Mouse (Mus musculus) cerebellum, adult 2 months (tissue): ENCODE measurements around the gene Zbtb16. TPM values are rescaled to one million over a fixed set of nuclear protein-coding genes. Genes with fewer than 3 reads are reported as not detected.

Source experiments
- DNase-seq, 2 experiments: peaks; one replicate each; pipeline ENCODE4 v3.0.0; 2021
- H3K27ac ChIP-seq: fragments of 200-500 bp; 2 replicates; pipeline ENCODE4 v1.5.1; 2012; ENCODE audit warnings: low read length, control low read depth, inconsistent platforms; ENCODE audit not compliant: insufficient read depth
- H3K27me3 ChIP-seq: fragments of 200-500 bp; 2 replicates; pipeline ENCODE4 v1.6.1; 2012; ENCODE audit warnings: inconsistent platforms, mild to moderate bottlenecking, low read length, moderate library complexity; ENCODE audit not compliant: control insufficient read depth, insufficient read depth
- H3K4me1 ChIP-seq: fragments of 200-500 bp; 2 replicates; pipeline ENCODE4 v1.6.1; 2011; ENCODE audit warnings: low read length; ENCODE audit not compliant: control insufficient read depth, insufficient read depth
- H3K4me3 ChIP-seq: fragments of 200-500 bp; replicated peaks from 2 replicates; pipeline ENCODE3; 2011; ENCODE audit warnings: mild to moderate bottlenecking, low read depth, low read length, control low read depth; ENCODE audit not compliant: insufficient read depth
- CTCF ChIP-seq: fragments of 200-500 bp; IDR thresholded peaks from 2 replicates; pipeline ENCODE4 v1.5.1; 2011; ENCODE audit warnings: low read depth, mild to moderate bottlenecking, control low read depth, low read length, moderate library complexity, borderline replicate concordance; ENCODE audit not compliant: insufficient read depth
- POLR2A ChIP-seq: fragments of 200-500 bp; IDR thresholded peaks from 2 replicates; pipeline ENCODE4 v1.6.1; 2011; ENCODE audit warnings: low read length, control low read depth, borderline replicate concordance; ENCODE audit not compliant: insufficient read depth
- WGBS: fragments of 180-500 bp; shearing (Covaris S2); methylation state at CpG from one replicate; pipeline ENCODE4 v1.1.7; 2018; 5-methylcytosine and 5-hydroxymethylcytosine counted together
- polyA plus RNA-seq: library from polyadenylated mRNA; depleted of rRNA; stranded (reverse); fragments of >200 nt; gene quantifications from 2 replicates; pipeline ENCODE4 v1.2.3, GENCODE M21; 2012

The Zbtb16 gene
- polyA plus RNA-seq, 1 experiment: 5.0 TPM

GRCm38 (mm10) chr9:48834006-48834405 lies 2.0 kb downstream of the Zbtb16 start:
- H3K27me3 ChIP-seq: no peaks in the 10 kb centered on the region; the same call in 1 of the 2 replicates
- no peak for DNase-seq
- H3K4me3 ChIP-seq: no peak overlapping the region
- TF ChIP-seq CTCF (no peak), POLR2A (no peak)
- H3K27ac ChIP-seq: no peak overlapping the region
- WGBS: 49% methylated on average over 4 of the region's 4 CpGs
- H3K4me1 ChIP-seq: no peaks in the 10 kb centered on the region

- no peaks in the 10 kb centered on the region; the same call in 1 of the 2 replicates for H3K27me3 ChIP-seq
- H3K4me3 ChIP-seq: no peak overlapping the region
- H3K4me1 ChIP-seq: no peaks in the 10 kb centered on the region
- DNase-seq: no peak
- 97% methylated on average over 11 of the region's 11 CpGs for WGBS
- H3K27ac ChIP-seq: no peak overlapping the region
- TF ChIP-seq POLR2A: no peak
- no peak for TF ChIP-seq CTCF
These were observed 2.5 kb downstream of the Zbtb16 start for GRCm38 (mm10) chr9:48833493-48833892.

- no peak overlapping the region for H3K4me3 ChIP-seq
- H3K27me3 ChIP-seq: no peaks in the 10 kb centered on the region; the same call in 1 of the 2 replicates
- no peaks in the 10 kb centered on the region for H3K4me1 ChIP-seq
- WGBS: 95% methylated on average over 20 of the region's 20 CpGs
- TF ChIP-seq CTCF (no peak), POLR2A (no peak)
- no peak overlapping the region for H3K27ac ChIP-seq
- DNase-seq: no peak
These were observed 3.4 kb downstream of the Zbtb16 start for GRCm38 (mm10) chr9:48832473-48833100.

- no peak overlapping the region for H3K4me3 ChIP-seq
These were observed 4.2 kb downstream of the Zbtb16 start for GRCm38 (mm10) chr9:48831560-48832460.

GRCm38 (mm10) chr9:48828839-48829238 lies 7.2 kb downstream of the Zbtb16 start:
- H3K4me3 ChIP-seq: no peak overlapping the region
- no peaks in the 10 kb centered on the region for H3K27me3 ChIP-seq
- no peak for DNase-seq
- WGBS: 86% methylated on average over 7 of the region's 7 CpGs
- H3K27ac ChIP-seq: no peak overlapping the region
- no peak for TF ChIP-seq CTCF
- TF ChIP-seq POLR2A: no peak
- no peaks in the 10 kb centered on the region for H3K4me1 ChIP-seq

More at GRCm38 (mm10) chr9:48831560-48832460, 4.2 kb downstream of the Zbtb16 start:
- TF ChIP-seq POLR2A: no peak
- TF ChIP-seq CTCF: no peak
- 88% methylated on average over 23 of the region's 23 CpGs for WGBS
- Histone ChIP-seq H3K27me3 (no peaks in the 10 kb centered on the region; the same call in 1 of the 2 replicates), H3K27ac (no peak overlapping the region), H3K4me1 (no peaks in the 10 kb centered on the region)
- no peak for DNase-seq

- Histone ChIP-seq H3K4me3 (no peak overlapping the region), H3K4me1 (no peaks in the 10 kb centered on the region), H3K27me3 (no peaks in the 10 kb centered on the region), H3K27ac (no peak overlapping the region)
- TF ChIP-seq CTCF (no peak), POLR2A (no peak)
- WGBS: 84% methylated on average over 7 of the region's 7 CpGs
- DNase-seq: no peak
These were observed 9.6 kb downstream of the Zbtb16 start for GRCm38 (mm10) chr9:48826377-48826889.

GRCm38 (mm10) chr9:48824533-48825130 lies 11.4 kb downstream of the Zbtb16 start:
- WGBS: 83% methylated on average over 12 of the region's 12 CpGs
- H3K27me3 ChIP-seq: no peaks in the 10 kb centered on the region
- no peak overlapping the region for H3K4me3 ChIP-seq
- no peak for TF ChIP-seq POLR2A
- no peak for TF ChIP-seq CTCF
- DNase-seq: no peak
- H3K4me1 ChIP-seq: no peaks in the 10 kb centered on the region
- H3K27ac ChIP-seq: no peak overlapping the region
